Mouse (Mus musculus) inflammation-experienced regulatory T-cells, adult 16 weeks (primary cell): Measurements from ENCODE around the gene Gsc. TPM values are rescaled to one million over a fixed set of nuclear protein-coding genes. Genes with fewer than 3 reads are reported as not detected.

Experiments used
- polyA plus RNA-seq: library from polyadenylated mRNA; unstranded; fragments of 100-300 nt; shearing (Covaris generic); gene quantifications from one replicate; pipeline ENCODE4 v1.2.1, GENCODE M21; 2017

Gene Gsc
- polyA plus RNA-seq, result not detected

DNA sequence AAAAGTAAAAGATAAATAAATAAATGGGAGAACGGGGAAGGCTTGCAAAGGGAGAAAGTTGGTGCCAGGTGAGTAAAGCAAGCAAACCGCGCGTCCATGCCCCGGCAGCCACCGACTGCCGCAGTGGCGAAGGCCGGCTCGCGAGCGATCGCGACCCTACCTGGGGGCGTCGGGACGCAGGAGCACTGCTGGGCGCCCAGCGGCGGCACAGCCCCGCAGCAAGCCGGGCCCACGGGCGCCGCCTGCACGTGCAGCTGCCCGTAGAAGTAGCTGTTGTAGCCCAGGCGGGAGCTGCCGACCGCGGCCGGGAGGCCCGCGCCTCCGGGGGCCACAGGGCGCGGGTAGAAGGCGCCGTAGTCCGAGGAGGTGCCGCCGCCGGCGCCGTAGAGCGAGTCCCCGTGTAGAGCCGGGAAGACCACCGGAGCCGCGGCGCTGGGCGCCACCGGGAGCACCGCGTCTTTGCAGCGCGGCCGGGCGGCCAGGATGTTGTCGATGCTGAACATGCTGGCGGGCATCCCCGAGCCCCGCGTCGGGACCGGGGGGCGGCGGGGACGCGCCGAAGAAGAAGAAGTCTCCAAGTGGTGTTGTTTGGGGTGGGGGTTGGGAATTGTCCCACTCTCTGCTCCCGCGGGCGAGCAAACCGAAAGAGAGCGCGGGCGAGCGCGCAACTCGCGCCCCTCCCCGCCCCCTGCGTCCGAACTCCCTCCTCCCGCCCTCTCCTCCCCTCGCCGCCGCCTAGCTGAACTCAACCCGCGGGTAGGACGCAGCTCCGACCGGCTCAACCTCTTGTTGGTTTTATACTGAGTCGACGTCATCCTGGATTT lies at the start of gene Gsc:
Gene Gsc (minus strand): TSS at position 730 of the 824 bp plus-strand sequence.

Other genes with a start within 250 kb of the Gsc start
- 383 TPM for gene Serpina3g, start 237.1 kb downstream of the Gsc start, polyA plus RNA-seq
- gene Serpina3i, start 210.2 kb downstream of the Gsc start, polyA plus RNA-seq, result not detected
- not detected for gene Serpina3j, start 158.8 kb downstream of the Gsc start, polyA plus RNA-seq
- gene Serpina3k, start 134.8 kb downstream of the Gsc start, polyA plus RNA-seq, result not detected
- gene Serpina3m, start 134.8 kb downstream of the Gsc start, polyA plus RNA-seq, result not detected
- not detected for gene Serpina3n, start 66.6 kb downstream of the Gsc start, polyA plus RNA-seq